Mouse (Mus musculus) midbrain, embryonic 16.5 days (tissue): ENCODE measurements around the gene Sec11a. TPM values are rescaled to one million over a fixed set of nuclear protein-coding genes. Genes with fewer than 3 reads are reported as not detected.

Source experiments
- ATAC-seq: fragments of 200-750 bp; cut with Nextera tagmentation; 2 replicates; pipeline ENCODE4 v1.8.0; 2017; ENCODE audit warnings: moderate TSS enrichment
- H3K27ac ChIP-seq: fragments of 300-500 bp; sonication (generic); 2 replicates; pipeline ENCODE4 v1.5.1; 2014; ENCODE audit warnings: mild to moderate bottlenecking, low read length, mixed read lengths
- H3K27me3 ChIP-seq: fragments of 300-500 bp; sonication (generic); 2 replicates; pipeline ENCODE4 v1.6.1; 2014; ENCODE audit warnings: low read depth, low read length, mixed read lengths; ENCODE audit not compliant: control insufficient read depth, insufficient read depth
- H3K36me3 ChIP-seq: fragments of 300-500 bp; sonication (generic); 2 replicates; pipeline ENCODE4 v1.6.1; 2014; ENCODE audit warnings: mild to moderate bottlenecking, low read length, moderate library complexity, mixed read lengths; ENCODE audit not compliant: control insufficient read depth, insufficient read depth
- H3K4me1 ChIP-seq: fragments of 300-500 bp; sonication (generic); 2 replicates; pipeline ENCODE4 v1.6.1; 2014; ENCODE audit warnings: mild to moderate bottlenecking, low read length, mixed read lengths; ENCODE audit not compliant: control insufficient read depth, insufficient read depth
- H3K4me2 ChIP-seq: fragments of 300-500 bp; sonication (generic); 2 replicates; pipeline ENCODE4 v1.6.1; 2014; ENCODE audit warnings: mild to moderate bottlenecking, low read length, mixed read lengths
- H3K4me3 ChIP-seq: fragments of 300-500 bp; sonication (generic); 2 replicates; pipeline ENCODE4 v1.5.1; 2014; ENCODE audit warnings: low read depth, mild to moderate bottlenecking, low read length, moderate library complexity, mixed read lengths
- H3K9ac ChIP-seq: fragments of 300-500 bp; sonication (generic); 2 replicates; pipeline ENCODE4 v1.6.1; 2014; ENCODE audit warnings: low read depth, low read length, mixed read lengths
- H3K9me3 ChIP-seq: fragments of 300-500 bp; sonication (generic); replicated peaks from 2 replicates; pipeline ENCODE4 v1.6.1; 2014; ENCODE audit warnings: mild to moderate bottlenecking, low read length, mixed read lengths; ENCODE audit not compliant: control insufficient read depth, poor library complexity, severe bottlenecking
- WGBS: fragments of 180-500 bp; shearing (Covaris S2); extraction: QIAGEN DNeasy Blood & Tissue Kit; methylation state at CpG from one replicate; pipeline ENCODE4 v1.1.7; 2014; 5-methylcytosine and 5-hydroxymethylcytosine counted together
- polyA plus RNA-seq: library from polyadenylated mRNA; unstranded; fragments of >200 nt; fragmentation: Nextera tagmentation; extraction: Ambion mirVana; gene quantifications from 2 replicates; pipeline ENCODE4 v1.2.1, GENCODE M21; 2015

The Sec11a gene
- polyA plus RNA-seq, 1 experiment from 2014 or later = 156 TPM

DNA sequence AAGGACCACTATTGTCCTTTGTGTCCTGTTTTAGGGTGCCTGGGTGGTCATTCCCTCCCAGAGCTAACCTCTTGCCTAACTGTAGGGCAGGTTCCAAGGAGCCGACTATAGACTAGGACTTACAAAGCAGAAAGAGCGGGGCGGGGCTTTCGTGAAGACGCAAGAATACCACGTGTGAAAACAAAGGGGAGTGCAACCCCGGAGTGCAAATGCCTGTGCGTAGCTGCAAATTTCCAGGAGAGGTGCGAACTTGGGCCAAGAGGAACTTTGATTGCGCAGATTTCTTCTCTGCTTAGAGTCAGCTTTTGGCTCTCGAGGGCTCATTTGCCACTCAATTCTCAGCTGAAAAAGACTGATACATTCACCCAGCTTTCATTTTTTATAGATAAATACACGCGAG lies 87.4 kb downstream of the Sec11a start:
- peak overlapping the region; percentile 67 for H3K4me2 ChIP-seq
- H3K4me3 ChIP-seq = peak overlapping the region; percentile 83
- H3K9me3 ChIP-seq = no peaks in the 10 kb centered on the region
- peak; percentile 76 for ATAC-seq
- peak overlapping the region; percentile 56 for H3K9ac ChIP-seq
- H3K4me1 ChIP-seq = peaks cover 36% of the 10 kb centered on the region
- 0 out of 2 replicates have a peak, but pooled peaks cover 3% of the 10 kb centered on the region for H3K36me3 ChIP-seq
- 1% methylated on average over 13 of the region's 13 CpGs for WGBS
- 0 out of 2 replicates have a peak overlapping the region, but pooled peaks have one; percentile 25 for H3K27ac ChIP-seq
- H3K27me3 ChIP-seq = no peaks in the 10 kb centered on the region

GRCm38 (mm10) chr7:80857181-80857580 lies 90.4 kb downstream of the Sec11a start:
- Histone ChIP-seq H3K4me3 (no peak overlapping the region), H3K9ac (no peak overlapping the region)
- WGBS = 34% methylated on average over 6 of the region's 6 CpGs

DNA sequence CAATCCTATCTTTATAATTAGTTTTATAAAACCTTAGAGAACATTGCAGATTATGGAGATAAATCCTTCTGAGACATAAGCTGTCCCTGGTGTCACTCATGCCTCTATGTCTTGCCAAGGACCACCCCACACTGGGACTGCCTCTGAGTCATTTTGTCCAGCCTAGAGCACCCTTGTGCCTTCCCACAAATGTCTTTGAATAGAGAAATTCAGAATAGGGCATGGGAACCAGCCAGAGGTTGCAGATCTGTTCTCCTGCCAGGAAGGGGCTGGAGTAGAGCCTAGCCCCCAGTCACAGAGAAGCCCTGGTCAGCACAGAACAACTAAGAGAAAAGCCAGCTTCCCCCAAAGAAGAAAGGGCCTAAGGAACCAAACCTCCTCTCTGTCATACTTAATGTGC lies 92.3 kb downstream of the Sec11a start:
- no peaks in the 10 kb centered on the region for H3K36me3 ChIP-seq
- 0 out of 2 replicates have a peak, but pooled peaks have one; percentile 17 for ATAC-seq

More at GRCm38 (mm10) chr7:80857181-80857580, 90.4 kb downstream of the Sec11a start:
- no peaks in the 10 kb centered on the region for H3K36me3 ChIP-seq
- H3K4me1 ChIP-seq = peaks cover 9% of the 10 kb centered on the region
- H3K9me3 ChIP-seq = no peaks in the 10 kb centered on the region
- ATAC-seq = no peak
- H3K4me2 ChIP-seq = no peak overlapping the region
- no peaks in the 10 kb centered on the region for H3K27me3 ChIP-seq
- no peak overlapping the region for H3K27ac ChIP-seq

More for the DNA sequence above, 92.3 kb downstream of the Sec11a start:
- Histone ChIP-seq H3K4me1 (peaks cover 3% of the 10 kb centered on the region; the same call in 1 of the 2 replicates), H3K9ac (no peak overlapping the region), H3K4me3 (no peak overlapping the region), H3K27ac (no peak overlapping the region), H3K4me2 (no peak overlapping the region), H3K27me3 (no peaks in the 10 kb centered on the region), H3K9me3 (no peaks in the 10 kb centered on the region)

Other genes starting within 250 kb of the Sec11a start
- 17.5 and 21.2 TPM in 2 replicates for gene Iqgap1, start 121.8 kb downstream of the Sec11a start, polyA plus RNA-seq
- 4.0 TPM in 2 replicates for gene Zscan2, start 86.9 kb downstream of the Sec11a start, polyA plus RNA-seq
- gene Wdr73, start 46.5 kb downstream of the Sec11a start, polyA plus RNA-seq = 35.1 and 36.3 TPM in 2 replicates
- gene Nmb, start 42.7 kb downstream of the Sec11a start, polyA plus RNA-seq = 4.6 and 5.9 TPM in 2 replicates
- 10.2 and 10.6 TPM in 2 replicates for gene Zfp592, start 45.9 kb upstream of the Sec11a start, polyA plus RNA-seq
- 0.14 and 0.16 TPM in 2 replicates for gene Alpk3, start 109.8 kb upstream of the Sec11a start, polyA plus RNA-seq
- 0.07 TPM in 1 of 2 replicates, not detected in the other for gene Slc28a1, start 167.0 kb upstream of the Sec11a start, polyA plus RNA-seq